Mouse (Mus musculus) liver, adult 2 months (tissue): ENCODE data around the gene Ubash3a.

ENCODE experiments used
- CTCF ChIP-seq: fragments of 200-500 bp; IDR thresholded peaks from 2 replicates; pipeline ENCODE4 v1.5.1; 2011; ENCODE audit warnings: low read depth, low read length, control low read depth
- POLR2A ChIP-seq: fragments of 200-500 bp; IDR thresholded peaks from 2 replicates; pipeline ENCODE4 v1.6.1; 2011; ENCODE audit warnings: low read length, control low read depth; ENCODE audit not compliant: insufficient read depth; ENCODE audit errors: extremely low read depth

GRCm38 (mm10) chr17:31294363-31295214 lies 86.9 kb downstream of the Ubash3a start:
- TF ChIP-seq CTCF, result peak; percentile 31; the same call in 1 of the 2 replicates
- no peak for TF ChIP-seq POLR2A
